In the genomic region with DNA sequence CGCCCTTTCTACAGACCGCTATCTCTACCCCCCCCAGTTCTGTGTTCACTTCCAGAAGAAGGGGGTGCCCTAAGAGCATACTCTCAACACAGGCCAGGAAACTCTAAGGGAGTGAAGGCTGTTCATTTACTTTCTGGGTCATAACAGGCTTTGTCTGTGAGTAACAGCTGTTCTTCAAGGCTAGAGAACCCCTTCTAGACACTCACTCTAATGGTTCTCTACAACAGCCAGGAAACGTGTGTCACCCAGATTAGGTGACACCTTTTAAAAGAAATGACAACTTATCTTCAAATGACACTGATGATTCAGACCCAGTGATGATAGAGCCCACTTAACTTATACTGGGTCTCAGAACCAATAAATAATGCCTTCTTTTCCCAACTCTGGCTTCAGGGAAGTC, we compare ENCODE assay signal across 24 mouse cellular contexts.
A peak's percentile ranks its signal among the peaks of the same experiment; 100 is the strongest.
DNase-seq lines count a peak whose midpoint lies in the region; ATAC-seq and TF ChIP-seq lines count a peak whose summit lies in the region.
"Had no signal": no experiment of that assay in that cellular context is flagged by ENCODE, and none has a peak within 500 bp of the region (broad histone marks: within the 10 kb centered on the region; RNA-seq: fewer than 3 reads in every experiment).

No protein-coding gene starts in this region.

- no peaks in the 10 kb centered on the region for H3K36me3 ChIP-seq in liver, embryonic 12.5 days
- no peaks in the 10 kb centered on the region for H3K36me3 ChIP-seq in liver, embryonic 13.5 days
- H3K36me3 ChIP-seq in liver, embryonic 16.5 days (ENCODE audit: control insufficient read depth, insufficient read depth), result no peaks in the 10 kb centered on the region
- H3K36me3 ChIP-seq in heart, adult 2 months (ENCODE audit: control insufficient read depth, insufficient read depth, low read length), result peaks cover under 1% of the 10 kb centered on the region; the same call in 1 of the 2 replicates
- H3K36me3 ChIP-seq: forebrain, embryonic 10.5 days had no signal

- no peak overlapping the region for H3K27ac ChIP-seq in liver, embryonic 12.5 days
- no peak overlapping the region for H3K27ac ChIP-seq in liver, embryonic 13.5 days
- no peak overlapping the region for H3K27ac ChIP-seq in liver, embryonic 16.5 days (ENCODE audit: low read length)
- H3K27ac ChIP-seq in heart, adult 2 months, result no peak overlapping the region
- H3K27ac ChIP-seq: forebrain, embryonic 10.5 days; forebrain, embryonic 13.5 days; heart, embryonic 10.5 days; heart, embryonic 13.5 days; hindbrain, embryonic 14.5 days; hindbrain, postnatal 0 days had no signal

- H3K4me1 ChIP-seq in liver, embryonic 12.5 days, result peaks cover 32% of the 10 kb centered on the region
- peaks cover 35% of the 10 kb centered on the region for H3K4me1 ChIP-seq in liver, embryonic 13.5 days (replicated peaks)
- H3K4me1 ChIP-seq in liver, embryonic 16.5 days (ENCODE audit: control insufficient read depth, low read depth, low read length), result peaks cover 15% of the 10 kb centered on the region
- no peaks in the 10 kb centered on the region for H3K4me1 ChIP-seq in heart, adult 2 months (ENCODE audit: control insufficient read depth, insufficient read depth, low read length)
- H3K4me1 ChIP-seq: forebrain, embryonic 10.5 days had no signal

- TF ChIP-seq EP300 in heart, adult 2 months (IDR thresholded peaks at IDR 0.05; ENCODE audit: insufficient read depth, low read depth, low read length), result no peak

- no peak for TF ChIP-seq POLR2A in heart, adult 2 months (IDR thresholded peaks at IDR 0.05; ENCODE audit: insufficient read depth, low read depth, low read length)

- H3K27me3 ChIP-seq in liver, embryonic 12.5 days (replicated peaks), result no peaks in the 10 kb centered on the region
- H3K27me3 ChIP-seq in liver, embryonic 13.5 days, result no peaks in the 10 kb centered on the region
- H3K27me3 ChIP-seq in liver, embryonic 16.5 days (ENCODE audit: control insufficient read depth, insufficient read depth, low read depth, low read length), result no peaks in the 10 kb centered on the region
- no peaks in the 10 kb centered on the region for H3K27me3 ChIP-seq in heart, adult 2 months (ENCODE audit: control insufficient read depth, insufficient read depth, low read length)
- H3K27me3 ChIP-seq: forebrain, embryonic 13.5 days; heart, embryonic 13.5 days had no signal

- intact Hi-C loops in heart, adult 2 months (cut with DNase I), result no loop called here

- no peak overlapping the region for H3K4me2 ChIP-seq in liver, embryonic 12.5 days
- no peak overlapping the region for H3K4me2 ChIP-seq in liver, embryonic 13.5 days
- no peak overlapping the region for H3K4me2 ChIP-seq in liver, embryonic 16.5 days (ENCODE audit: low read depth, low read length)
- H3K4me2 ChIP-seq: forebrain, embryonic 13.5 days; heart, embryonic 13.5 days; hindbrain, embryonic 14.5 days had no signal

- peak; percentile 57 for ATAC-seq in liver, embryonic 12.5 days
- ATAC-seq in liver, embryonic 13.5 days (ENCODE audit: low read depth), result peak; percentile 55
- ATAC-seq in liver, embryonic 16.5 days (ENCODE audit: low read depth), result 0 out of 2 replicates have a peak, but pooled peaks have one; percentile 13
- peak; percentile 60 for ATAC-seq in megakaryocyte-erythroid progenitor cell, adult 5-6 weeks (replicated peaks; ENCODE audit: low FRiP score, low TSS enrichment, poor library complexity, severe bottlenecking)
- no peak for ATAC-seq in frontal cortex, adult (ENCODE audit: low TSS enrichment)
- ATAC-seq: activated CD4-positive, CD25-positive, alpha-beta regulatory T cell, adult 4 months; CD4-positive, CD25-positive, alpha-beta regulatory T cell, adult 4 months; forebrain, embryonic 13.5 days; forebrain, embryonic 16.5 days; hindbrain, postnatal 0 days had no signal

- H3K79me2 ChIP-seq in heart, adult 2 months (replicated peaks; ENCODE audit: control insufficient read depth, insufficient read depth, low read length), result no peaks in the 10 kb centered on the region

- no peak for DNase-seq in liver, embryonic 13.5 days
- no peak for DNase-seq in heart, adult 2 months
- DNase-seq: adrenal gland, adult 8-10 months; adrenal gland, postnatal 25 days; cerebellum, adult 11-12 months; cerebellum, adult 8-10 months; cerebellum, postnatal 10 days; gastrocnemius, postnatal 25 days; heart, adult 18-20 months; heart, postnatal 14 days; heart, postnatal 4 days had no signal

- 60% methylated on average over 3 of the region's 3 CpGs for WGBS in liver, embryonic 12.5 days (ENCODE audit: insufficient replicate concordance)
- WGBS in liver, embryonic 13.5 days (ENCODE audit: insufficient replicate concordance), result 56% methylated on average over 3 of the region's 3 CpGs
- 55% methylated on average over 3 of the region's 3 CpGs for WGBS in liver, embryonic 16.5 days (ENCODE audit: insufficient replicate concordance)
- WGBS in heart, adult 2 months, result 78% methylated on average over 3 of the region's 3 CpGs

- no peak overlapping the region for H3K4me3 ChIP-seq in liver, embryonic 12.5 days
- H3K4me3 ChIP-seq in liver, embryonic 13.5 days (replicated peaks), result no peak overlapping the region
- no peak overlapping the region for H3K4me3 ChIP-seq in liver, embryonic 16.5 days (ENCODE audit: low read depth, low read length)
- H3K4me3 ChIP-seq in heart, adult 2 months, result no peak overlapping the region
- H3K4me3 ChIP-seq: forebrain, embryonic 10.5 days; forebrain, embryonic 13.5 days; heart, embryonic 10.5 days; heart, embryonic 13.5 days had no signal

- H3K9me3 ChIP-seq in liver, embryonic 12.5 days (replicated peaks), result no peaks in the 10 kb centered on the region
- H3K9me3 ChIP-seq in liver, embryonic 13.5 days (replicated peaks), result no peaks in the 10 kb centered on the region
- no peaks in the 10 kb centered on the region for H3K9me3 ChIP-seq in liver, embryonic 16.5 days (replicated peaks; ENCODE audit: control insufficient read depth, low read length)
- H3K9me3 ChIP-seq: forebrain, embryonic 10.5 days; forebrain, embryonic 13.5 days; heart, embryonic 10.5 days; heart, embryonic 13.5 days had no signal

- no peak overlapping the region for H3K9ac ChIP-seq in liver, embryonic 12.5 days
- no peak overlapping the region for H3K9ac ChIP-seq in liver, embryonic 13.5 days
- H3K9ac ChIP-seq in liver, embryonic 16.5 days (ENCODE audit: low read depth, low read length), result no peak overlapping the region
- H3K9ac ChIP-seq in heart, adult 2 months (ENCODE audit: low read depth, low read length), result no peak overlapping the region
- H3K9ac ChIP-seq: forebrain, embryonic 13.5 days; heart, embryonic 13.5 days; hindbrain, embryonic 14.5 days had no signal

- no peak for TF ChIP-seq CTCF in heart, adult 2 months (IDR thresholded peaks at IDR 0.05)
